1 mouse cellular context compared by ENCODE assay signal in the genomic region with DNA sequence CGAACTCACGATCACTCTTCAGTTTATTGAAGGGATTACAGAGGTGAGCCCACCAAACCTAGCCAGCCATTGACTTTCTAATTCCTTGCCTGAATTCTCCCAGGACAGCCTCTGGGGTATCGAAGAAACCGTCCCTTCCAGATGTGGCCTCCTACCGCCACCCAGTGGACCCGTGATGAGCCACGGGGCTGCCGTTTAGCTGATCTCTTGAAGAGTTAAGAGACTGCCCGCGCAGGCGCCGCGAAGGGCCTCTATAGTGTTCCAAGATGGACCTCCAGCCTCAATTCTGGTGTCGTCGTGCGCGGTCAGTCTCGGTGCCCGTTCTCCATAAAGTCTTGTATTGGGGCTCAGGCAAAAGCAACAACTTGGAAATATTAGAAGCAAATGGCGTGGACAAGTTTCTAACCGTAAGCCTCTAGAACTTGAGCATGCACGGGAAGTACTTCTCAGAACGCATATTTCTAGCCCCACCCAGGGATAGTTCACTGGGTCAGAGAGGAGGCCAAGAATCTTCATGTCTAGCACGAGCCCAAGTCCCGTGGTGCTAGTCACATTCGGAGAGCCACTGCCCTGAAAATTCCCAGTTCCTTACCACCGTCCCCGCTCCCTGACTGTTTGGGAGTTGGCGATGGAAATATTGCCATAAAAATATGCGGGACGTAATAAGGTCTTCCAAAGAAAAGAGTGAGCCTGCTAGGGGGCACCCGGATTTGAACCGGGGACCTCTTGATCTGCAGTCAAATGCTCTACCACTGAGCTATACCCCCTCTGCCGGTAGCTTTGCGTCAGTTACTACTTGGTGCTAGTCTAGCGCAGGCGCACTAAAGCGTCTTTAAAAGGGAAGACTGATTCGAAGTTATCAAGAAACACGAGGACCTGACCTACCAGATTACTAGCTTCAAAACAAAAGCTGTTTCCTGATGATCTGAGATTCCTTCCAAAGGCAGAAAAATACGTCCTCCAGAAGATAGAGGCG.
TF ChIP-seq lines count a peak whose summit lies in the region.

No protein-coding gene starts in this region.

TF ChIP-seq in ES-E14, 5 proteins besides CTCF, POLR2A, EP300 and RAD21:
- TF ChIP-seq MAFK (IDR thresholded peaks at IDR 0.05; ENCODE audit: insufficient read depth, low read depth, low read length) (peak; percentile 91), ZNF384 (IDR thresholded peaks at IDR 0.05; ENCODE audit: low read depth, low read length) (0 out of 2 replicates have a peak, but pooled peaks have one; percentile 25), ZC3H11A (IDR thresholded peaks at IDR 0.05; ENCODE audit: borderline replicate concordance, low read depth, low read length) (peak; percentile 98), HCFC1 (IDR thresholded peaks at IDR 0.05; ENCODE audit: borderline replicate concordance, insufficient read depth, low read length) (peak; percentile 67; the same call in 1 of the 2 replicates), CHD2 (IDR thresholded peaks at IDR 0.05; ENCODE audit: low read depth, low read length) (no peak)
